Mouse (Mus musculus) T-helper 1 cell (primary cell): Measurements from ENCODE around the gene Dab2ip.

Experiments
- in situ Hi-C: fragments of 300-600 bp; cut with MboI, MseI; formaldehyde crosslinking; loops from one replicate; pipeline ENCODE4 v1.15.1; 2025; ENCODE audit warnings: high pct_unique_total_duplicates

Gene Dab2ip

DNA sequence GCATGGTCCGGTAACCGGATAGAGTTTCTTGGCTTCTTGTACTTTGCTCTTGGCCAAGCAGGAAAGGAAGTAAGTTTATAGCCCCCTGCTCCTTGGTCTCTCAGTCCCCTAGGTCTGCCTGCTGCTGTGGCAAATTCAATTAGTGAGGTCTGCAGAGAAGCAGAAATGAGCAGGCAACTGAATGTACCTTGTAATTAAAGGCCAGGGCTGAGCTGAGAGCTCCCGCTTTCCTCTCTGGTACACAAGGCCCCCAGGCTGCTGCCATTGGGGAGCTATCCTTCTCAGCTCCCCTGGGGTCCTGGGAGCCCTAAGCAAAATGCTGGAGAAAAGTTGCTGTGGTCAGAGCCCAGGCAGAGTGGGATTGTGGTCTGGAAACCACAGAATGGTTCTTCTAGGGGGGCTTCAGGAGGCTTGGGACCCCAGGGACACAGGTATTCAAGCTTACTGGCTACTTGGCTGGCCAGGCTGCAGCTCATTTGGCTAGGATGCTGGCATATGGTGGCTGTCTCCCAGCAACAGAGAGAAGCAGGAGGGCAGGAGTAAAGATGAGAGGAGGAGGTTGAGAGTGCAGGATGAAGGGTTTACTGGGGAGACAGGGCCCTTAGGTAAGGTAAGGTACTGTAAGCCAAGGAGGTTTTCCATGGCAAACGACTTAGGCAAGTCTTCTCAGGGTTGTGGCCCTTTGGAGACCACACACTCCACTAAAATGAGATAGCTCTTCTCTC lies 922 bp downstream of the Dab2ip start:
- in situ Hi-C loops = no loop called here

DNA sequence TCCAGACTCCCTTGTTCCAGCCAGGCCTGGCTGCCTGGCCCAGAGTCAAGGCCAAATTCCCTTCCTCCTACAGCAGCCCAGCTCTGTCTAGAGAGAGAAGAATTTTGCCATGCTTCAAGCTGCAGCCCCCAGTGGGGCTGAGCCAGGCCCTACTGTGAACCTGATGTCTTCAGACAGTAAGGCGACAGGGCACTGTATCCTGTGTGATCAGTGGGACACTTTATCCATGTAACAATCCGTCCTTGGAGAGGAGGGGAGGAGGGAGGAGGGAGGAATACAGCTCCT lies 1.4 kb downstream of the Dab2ip start:
- in situ Hi-C loops = no loop called here

DNA sequence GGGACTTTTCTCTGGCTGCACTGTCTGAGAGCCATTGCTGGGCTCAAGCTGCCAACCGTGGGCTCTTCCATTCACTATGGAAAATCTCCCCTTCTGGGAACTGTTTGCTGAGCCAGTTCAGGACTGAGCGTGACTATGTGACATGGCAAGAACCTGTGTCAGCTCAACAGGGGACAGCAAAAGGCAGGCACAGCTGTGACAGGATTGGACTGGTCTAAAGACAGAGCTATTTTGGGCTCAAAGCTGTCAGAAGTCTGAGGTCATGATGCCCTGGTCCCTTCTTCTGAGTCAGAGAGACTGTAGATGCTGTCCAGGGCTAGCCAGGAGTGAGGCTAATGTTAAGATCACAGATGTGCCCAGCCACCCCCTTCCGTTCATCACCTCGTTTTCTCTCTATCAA lies 5.7 kb downstream of the Dab2ip start:
- in situ Hi-C loops = no loop called here

DNA sequence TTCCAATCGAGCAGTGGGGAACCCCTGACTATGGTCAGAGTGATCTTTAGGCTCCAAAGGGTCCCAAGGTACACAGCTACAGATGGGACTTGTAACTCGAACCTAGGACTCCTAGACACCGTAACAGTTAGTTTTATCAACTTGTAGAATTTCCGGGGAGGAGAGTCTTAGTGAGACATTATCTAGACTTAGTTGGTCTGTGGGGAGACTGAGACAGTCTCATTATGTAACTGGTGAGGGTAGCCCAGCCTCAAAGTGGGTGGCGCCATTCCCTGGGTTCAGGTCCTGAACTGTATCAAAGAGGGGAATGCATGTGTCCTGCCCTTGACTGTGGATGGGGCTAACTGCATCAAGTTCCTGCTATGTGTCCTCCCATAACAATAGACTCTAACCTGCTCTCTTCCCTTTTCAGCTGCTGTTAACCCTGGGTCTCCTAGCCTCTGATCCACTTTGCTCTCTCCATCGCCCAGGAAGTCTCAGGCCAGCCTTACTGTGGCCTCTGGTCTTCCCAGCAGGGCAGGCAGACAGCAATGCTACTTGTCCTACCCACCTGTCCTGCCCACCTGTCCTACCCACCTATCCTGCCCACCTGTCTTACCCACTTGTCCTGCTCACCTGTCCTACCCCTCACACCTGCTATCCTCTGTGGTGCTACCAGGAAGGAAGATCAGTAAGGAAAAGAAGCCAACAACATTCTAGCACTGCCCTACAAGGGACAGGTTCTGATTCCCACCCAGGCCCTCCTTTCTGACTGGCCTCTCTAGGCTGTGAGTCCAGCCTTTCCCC lies 7.2 kb downstream of the Dab2ip start:
- in situ Hi-C loops = no loop called here

DNA sequence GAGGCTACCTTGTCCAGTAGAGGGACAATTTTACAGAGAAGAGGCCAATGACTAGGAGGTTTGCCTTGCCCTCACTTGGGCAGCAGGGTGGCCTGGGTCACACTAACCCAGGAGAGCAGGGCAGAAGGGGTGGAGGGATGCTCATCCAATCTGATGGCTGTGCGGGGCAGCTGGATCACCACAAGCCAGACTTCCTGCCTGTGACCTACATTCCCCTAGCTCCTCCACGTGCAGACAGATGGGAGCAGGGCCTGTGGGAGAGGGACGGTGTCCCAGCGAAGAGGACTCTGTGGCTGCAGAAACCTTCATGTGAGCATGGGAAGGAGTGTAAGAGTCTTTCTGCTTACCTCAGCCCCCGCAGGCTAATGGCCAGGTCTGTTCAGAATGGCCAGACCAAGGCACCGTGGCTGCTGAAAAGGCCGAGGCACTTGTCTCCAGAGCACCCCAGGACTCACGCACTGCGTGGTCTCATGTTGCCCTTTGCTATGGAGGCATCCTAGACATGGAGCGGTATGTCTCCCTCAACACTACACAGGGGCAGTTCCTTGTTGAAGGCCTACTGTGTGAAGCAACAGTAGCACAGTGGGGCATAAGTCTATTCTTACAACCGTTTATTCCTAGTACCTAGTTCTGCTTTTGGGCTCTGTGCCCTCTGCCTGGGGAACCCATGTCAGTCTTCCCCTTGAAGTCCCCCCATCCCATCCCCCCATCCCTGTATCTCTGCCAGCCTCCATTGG lies 9.1 kb downstream of the Dab2ip start:
- in situ Hi-C loops = no loop called here

DNA sequence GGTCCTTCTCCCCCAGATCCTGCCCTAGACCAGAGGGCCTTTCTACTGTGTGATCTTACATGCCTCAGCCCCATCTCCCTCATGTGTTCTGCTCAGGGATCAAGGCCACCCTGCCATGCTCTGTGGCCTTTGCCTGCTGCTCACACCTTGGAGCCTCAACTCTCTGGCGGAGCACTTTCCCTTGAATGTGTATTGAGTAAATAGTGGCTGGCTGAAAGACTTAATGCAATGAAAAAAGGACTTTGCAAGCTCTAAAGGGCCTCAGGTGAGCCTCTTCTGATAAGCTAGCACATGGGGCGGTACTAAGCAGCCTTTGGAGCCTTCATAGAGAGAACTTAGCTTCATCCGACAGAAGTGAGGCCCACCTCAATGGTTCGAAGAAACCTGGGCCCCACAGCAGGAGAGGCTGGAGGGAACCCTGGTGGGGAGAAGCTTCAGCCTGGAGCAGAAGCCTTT lies 9.7 kb downstream of the Dab2ip start:
- in situ Hi-C loops = no loop called here

DNA sequence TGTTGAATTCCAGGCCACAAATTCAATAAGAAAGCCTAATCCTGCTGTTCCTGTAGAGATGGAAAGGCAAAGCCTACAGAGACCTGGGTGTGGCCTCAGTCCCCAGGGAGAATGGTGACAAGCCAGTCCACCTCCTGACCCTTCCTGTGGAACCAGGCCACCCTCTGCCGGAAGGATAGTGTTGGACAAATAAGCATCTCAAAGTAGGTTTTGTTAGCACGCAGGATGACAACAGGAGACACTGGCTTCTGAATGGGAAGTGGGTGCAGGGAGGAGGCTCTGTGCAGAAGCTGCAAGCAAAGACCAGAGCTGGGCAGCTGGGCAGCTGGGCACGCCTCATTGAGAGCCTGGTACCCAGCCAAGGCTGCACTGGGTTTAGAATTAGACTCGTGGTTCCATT lies 12.7 kb downstream of the Dab2ip start:
- in situ Hi-C loops = no loop called here

DNA sequence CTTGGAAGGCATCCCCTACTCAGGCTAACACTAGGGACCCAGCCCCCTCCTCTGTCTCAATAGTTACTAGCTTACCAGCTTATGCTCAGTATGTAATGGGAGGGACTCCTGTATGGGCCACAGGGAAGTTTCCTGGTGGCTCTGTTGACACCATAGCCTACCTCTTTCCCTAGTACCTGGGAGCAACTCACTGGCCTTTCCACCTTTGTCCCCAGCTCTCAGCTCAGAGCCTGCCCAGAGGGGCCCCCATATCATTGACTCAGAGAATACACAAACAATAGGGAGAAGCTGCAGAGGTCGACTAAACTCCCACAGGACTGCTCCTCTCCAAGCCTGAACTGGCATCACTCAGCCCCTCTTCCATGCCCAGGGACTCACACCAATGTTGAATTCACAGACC lies 16.6 kb downstream of the Dab2ip start:
- in situ Hi-C loops = no loop called here

DNA sequence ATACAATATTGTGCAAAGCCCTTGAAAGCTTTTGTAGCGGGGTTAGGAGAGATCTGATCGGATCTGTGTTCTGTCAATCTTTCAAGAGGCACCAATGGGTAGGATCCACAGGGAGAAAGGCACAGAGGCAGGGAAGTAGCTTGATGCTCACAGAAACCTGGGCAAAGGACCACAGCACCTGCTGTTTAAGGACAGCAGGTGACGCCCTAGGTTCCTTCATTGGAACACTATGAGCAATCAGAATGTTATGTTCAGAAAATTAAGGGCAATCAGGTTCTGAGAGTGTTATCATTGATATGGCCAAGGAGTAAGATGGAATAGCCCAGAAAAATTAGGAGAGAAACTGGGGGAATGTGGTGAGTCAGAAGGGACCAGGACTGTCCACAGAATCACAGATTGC lies 18.6 kb downstream of the Dab2ip start:
- in situ Hi-C loops = no loop called here

DNA sequence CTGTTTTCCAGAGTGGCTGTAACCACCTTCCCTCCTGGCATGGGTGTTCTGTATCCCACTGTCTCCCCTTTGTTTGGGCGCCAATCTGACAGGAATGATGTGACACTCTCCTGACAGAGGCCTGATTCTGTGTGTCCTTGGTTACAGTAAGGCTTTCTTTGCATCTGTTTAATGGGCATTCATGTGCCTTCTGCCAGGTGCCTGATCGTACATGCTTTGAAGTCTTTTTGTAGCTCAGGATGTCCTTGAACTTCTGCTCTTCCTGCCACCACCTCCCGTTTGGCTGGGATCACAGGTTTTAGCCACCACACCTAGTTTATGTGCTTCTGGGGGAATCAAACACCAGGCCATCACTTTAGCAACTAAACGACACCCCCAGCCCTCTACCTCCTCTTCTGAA lies 22.0 kb downstream of the Dab2ip start:
- in situ Hi-C loops = no loop called here

DNA sequence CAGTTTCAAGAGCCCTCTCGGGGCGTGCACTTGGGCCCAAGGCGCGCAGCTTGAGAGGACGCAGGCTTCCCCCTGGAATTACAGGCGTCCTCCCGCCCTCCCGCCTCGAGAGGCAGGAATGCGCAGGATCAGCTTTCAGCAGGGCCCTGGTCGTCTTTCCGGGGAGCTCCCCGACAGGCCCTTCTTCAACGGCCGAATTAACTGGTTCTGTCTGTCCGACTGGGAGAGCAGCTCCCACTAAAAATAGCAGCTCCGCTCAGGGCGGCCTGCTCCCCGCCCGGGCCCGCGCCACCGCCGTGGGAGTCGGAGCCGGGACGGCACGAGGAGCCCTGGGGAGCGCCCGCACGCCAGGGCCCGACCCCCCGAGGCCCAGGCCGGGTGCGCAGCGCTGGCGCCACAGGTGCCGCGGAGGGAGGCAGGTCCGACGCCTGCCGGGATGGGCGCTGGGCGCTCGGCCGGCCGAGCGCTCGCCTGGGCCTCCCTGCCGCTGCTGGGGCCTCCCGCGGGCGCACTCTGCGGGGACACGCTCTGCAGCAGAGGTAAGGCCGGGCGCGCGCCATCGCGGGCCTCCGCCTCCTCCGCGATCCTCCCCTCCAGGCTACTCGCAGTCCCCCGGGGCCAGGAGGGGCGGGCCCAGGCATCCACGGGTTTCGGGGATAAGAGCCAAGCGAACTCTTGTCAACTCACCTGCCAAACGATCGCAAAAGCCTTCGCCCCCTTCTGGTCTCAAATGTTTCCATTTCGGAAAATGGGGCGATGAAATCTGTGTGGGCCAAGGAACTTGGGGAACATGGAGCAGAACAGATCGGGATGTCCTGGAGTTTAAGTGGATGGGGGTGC lies 23.7 kb downstream of the Dab2ip start:
- in situ Hi-C loops = no loop called here

DNA sequence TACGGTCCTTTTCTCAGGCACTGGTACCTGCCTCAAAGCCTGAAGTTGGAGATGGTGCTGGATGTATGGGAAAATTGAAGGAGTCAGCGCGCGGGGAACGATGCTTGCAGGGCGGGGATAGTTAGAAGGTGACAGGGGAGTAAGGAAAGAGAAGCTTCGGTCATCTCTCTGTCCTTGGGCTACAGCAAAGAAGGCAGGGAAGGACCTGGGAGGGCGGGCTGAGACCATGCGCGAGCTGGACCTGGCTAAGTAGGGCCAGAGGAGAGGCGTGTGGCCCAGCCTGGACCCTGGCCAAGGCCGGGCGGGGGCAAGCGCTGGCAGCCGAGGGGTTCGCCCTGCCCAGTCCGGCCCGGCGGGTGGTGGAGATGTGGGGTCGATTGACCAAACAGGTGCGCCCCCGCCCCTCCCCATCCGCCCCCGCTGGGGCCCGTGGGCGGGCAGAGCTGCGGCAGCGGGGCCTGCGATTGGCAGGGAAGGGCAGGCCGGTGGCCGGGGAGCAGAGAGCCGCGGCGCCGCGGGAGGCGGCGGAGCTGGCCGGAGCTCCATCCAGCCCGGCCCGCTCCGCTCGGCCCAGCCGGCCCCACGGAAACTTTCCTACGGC lies 24.4 kb downstream of the Dab2ip start:
- in situ Hi-C loops = no loop called here

DNA sequence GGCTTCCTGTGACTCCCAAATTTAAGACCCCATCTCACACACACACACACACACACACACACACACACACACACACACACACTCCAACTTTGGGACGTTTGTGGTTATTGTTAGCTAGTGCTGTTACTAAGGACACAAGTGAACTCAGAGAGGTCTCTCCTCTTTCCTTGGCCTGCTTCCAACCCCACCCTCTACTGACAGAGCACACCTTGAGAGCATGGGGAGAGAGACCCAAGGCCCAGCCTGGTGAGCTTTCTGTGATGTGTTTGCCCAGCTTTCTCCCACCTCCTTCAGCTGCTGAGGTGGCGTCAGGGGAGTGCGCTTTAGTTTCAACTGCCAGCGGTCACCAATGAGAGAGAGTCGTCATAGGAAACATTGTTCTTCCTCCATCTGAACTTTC lies 25.3 kb downstream of the Dab2ip start:
- in situ Hi-C loops = no loop called here

DNA sequence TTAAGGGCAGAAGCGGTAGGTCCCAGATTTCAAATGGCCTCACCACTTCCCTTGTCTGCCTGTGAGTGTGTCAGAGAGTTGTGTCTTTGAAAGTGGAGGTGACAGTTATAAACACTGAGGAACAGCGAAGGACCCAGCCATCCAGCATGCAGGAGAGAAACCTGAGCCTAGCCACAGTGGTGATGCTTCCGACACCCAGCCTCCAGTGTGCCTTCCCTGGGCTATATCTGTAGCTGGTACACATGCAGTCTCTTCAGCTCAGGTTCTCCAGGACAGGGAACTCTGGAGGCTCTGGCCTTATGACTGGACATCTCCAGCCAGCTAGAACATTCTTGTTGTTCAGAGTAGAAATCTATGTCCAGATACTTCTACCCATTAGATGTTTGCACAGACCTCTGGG lies 25.9 kb downstream of the Dab2ip start:
- in situ Hi-C loops = no loop called here

DNA sequence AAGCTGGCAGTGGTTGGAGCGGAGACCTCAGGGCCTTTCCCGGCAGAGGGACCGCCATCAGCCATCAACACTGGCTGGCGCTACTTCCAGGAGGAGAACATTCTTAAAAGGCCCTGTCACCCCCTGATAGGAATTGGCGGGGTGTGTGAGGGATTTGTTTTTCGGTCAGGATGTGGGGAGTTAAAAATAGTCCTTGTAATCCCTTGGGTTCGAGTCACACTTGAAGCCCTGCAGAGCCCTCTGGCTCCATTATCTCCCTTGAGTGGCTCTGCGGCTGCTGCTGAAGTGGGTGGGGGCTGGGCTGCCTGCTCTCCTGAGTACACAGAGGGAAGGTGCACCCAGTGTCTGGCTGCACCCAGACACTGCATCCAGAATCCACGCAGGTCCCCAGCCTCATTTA lies 30.3 kb downstream of the Dab2ip start:
- in situ Hi-C loops = no loop called here

DNA sequence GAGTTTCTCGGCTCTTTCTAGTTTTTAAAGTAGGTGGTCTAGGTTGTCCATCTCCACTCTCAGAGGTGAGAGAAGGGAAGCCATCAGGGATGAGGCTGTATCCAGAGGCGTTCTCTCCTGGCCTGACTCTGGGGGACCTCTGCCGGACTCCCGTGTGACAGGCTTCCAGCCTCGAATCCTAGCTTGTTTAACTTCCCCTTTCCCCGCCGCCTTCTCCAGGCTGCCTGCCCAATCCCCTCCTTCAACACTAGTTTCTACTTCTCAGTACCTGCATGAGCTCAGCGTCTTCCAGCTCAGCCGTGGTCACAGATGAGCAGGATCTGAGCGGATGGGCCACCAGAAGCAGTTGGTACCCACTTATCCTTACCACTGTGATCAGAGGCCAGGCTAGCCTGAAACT lies 31.3 kb downstream of the Dab2ip start:
- in situ Hi-C loops = no loop called here

DNA sequence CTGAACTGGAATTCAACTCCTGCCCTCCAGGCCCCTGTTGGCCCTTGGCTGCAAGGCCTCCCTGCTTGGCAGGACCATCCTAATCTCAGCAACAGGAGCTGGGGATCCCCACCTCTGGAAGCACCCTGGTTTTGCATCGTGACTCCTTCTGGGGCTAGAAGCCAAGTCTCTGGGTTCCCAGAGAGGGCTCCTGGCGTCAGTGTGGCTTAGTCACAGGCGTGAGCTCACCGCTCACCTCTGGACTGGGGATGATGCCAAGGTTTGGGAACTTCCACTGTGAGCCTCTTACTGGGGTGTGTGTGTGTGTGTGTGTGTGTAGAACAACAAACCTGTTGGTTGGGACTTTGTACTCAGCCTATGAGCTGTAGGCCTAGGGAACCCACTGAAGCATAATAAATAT lies 31.7 kb downstream of the Dab2ip start:
- in situ Hi-C loops = no loop called here

DNA sequence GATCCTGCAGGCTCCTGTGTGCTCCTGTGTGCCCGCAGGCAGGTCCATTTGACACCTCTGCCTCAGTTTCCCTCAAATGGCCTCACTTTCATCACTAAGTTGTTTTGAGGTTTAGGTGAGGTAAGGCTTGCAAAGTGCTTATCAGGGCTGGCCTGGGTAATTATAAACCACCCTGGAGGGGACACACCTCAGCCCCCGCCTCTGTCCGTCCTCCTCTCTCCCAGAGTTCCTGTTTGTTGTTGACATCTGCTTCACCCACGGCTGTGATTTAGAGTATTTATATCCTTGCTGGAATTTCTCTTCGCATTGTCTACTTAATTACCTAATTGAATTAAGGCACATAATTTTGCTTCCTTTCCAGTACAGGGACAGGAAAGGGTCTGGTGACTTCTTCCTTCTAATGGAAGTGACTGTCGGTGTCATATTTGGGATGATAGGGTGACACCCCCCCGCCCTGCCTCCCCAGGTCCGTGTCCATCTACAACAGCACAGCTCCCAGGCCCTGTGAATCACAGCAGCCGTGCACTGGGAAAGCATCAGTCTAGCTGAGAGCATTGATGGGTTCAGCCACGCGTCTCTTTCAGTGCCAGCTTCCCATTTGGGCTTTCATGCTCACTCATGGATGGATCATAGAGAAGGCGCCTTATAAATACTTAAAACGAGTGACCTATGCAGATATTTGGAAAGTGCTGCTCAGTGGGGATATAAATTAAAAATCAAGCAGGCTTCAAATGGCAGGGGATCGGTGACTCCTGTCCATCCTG lies 34.1 kb downstream of the Dab2ip start:
- in situ Hi-C loops = no loop called here

DNA sequence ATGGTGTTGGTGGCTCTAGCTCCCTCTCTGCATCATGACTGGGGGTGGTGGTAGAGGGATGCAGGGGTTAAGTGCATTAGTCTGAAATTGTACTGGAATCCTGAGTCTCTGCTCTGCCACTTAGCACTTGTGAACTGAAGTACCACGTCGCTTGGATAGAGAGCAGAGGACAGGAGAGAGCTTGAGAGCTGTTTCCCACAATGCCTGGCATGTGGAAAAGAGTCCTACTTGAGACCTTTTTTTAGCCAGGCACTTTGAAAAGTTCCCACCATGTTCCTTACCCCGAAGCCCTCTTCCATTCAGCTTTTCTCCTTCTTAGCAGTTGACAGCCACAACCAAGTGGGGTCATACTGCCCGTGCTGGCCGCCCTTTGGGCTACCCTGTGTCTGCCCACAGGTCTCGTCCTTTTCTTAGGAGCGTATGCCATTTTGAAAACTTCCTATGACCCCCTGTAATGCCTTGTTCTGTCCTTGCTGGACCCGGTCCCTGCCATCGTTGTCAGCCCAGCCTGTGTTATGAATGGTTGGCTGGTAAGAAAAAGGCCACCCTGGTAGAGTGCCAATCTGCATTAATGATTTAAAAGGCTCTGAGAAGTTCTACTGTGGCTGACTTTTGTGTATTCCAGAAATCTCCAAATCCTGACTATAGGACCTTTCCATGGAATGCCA lies 34.8 kb downstream of the Dab2ip start:
- in situ Hi-C loops = no loop called here

DNA sequence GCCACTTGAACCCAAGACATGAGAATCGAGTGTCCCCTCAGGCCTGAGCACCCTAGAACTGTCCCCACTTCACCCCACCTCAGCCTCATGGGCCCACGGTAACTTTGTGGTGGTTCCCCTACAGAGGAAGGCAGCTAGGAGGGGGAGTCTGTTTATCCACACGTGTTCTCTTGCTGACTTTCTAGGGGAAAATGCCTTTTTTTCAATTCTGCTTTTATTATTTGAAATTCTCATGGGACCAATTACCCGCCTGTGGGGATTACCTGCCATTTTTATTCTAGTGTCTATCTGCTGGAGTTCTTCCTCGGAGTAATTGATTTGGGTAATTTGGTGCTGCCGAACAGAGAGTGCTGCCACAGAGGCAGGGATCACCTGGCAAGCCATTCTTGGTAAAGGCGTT lies 35.8 kb downstream of the Dab2ip start:
- in situ Hi-C loops = no loop called here
